In genomic region chr2:27926478-27927165, GRCm38 (mm10) we compare ENCODE assay signal across 9 mouse cellular contexts. TPM values are rescaled to one million over a fixed set of nuclear protein-coding genes. Genes with fewer than 3 reads are reported as not detected.
DNase-seq lines count a peak whose midpoint lies in the region; ATAC-seq and TF ChIP-seq lines count a peak whose summit lies in the region.
"Had no signal": no experiment of that assay in that cellular context is flagged by ENCODE, and none has a peak within 500 bp of the region (broad histone marks: within the 10 kb centered on the region; RNA-seq: fewer than 3 reads in every experiment).

No protein-coding gene starts in this region.

- peak; percentile 41 for DNase-seq in urinary bladder, postnatal 25 days (ENCODE audit: low spot score)
- DNase-seq in urinary bladder, postnatal 4 days (ENCODE audit: low spot score in 2 of 2): no peak
- DNase-seq in c-Kit-negative CD71-positive TER-119-positive erythroid progenitor cells, embryonic 14.5 days (ENCODE audit: low read depth, low spot score): peak; percentile 12
- DNase-seq in kidney, postnatal 0 days (ENCODE audit: low spot score): peak; percentile 62
- peak; percentile 47 for DNase-seq in liver, postnatal 0 days
- DNase-seq in right cerebral cortex, adult 2 months (ENCODE audit: low spot score in 2 of 2): peak; percentile 80 to 81
- no peak for DNase-seq in B cell, adult 2 months

- H3K27me3 ChIP-seq in forebrain, embryonic 16.5 days (replicated peaks; ENCODE audit: control insufficient read depth, insufficient read depth, low read length): no peaks in the 10 kb centered on the region
- no peaks in the 10 kb centered on the region for H3K27me3 ChIP-seq in kidney, postnatal 0 days (ENCODE audit: insufficient read depth, low read length)
- no peaks in the 10 kb centered on the region for H3K27me3 ChIP-seq in liver, postnatal 0 days (ENCODE audit: insufficient read depth, low read length)
- H3K27me3 ChIP-seq: neural tube, embryonic 12.5 days had no signal

- no peaks in the 10 kb centered on the region for H3K9me3 ChIP-seq in forebrain, embryonic 16.5 days (ENCODE audit: control insufficient read depth, low read length)
- H3K9me3 ChIP-seq in kidney, postnatal 0 days (replicated peaks; ENCODE audit: low read length): no peaks in the 10 kb centered on the region
- no peaks in the 10 kb centered on the region for H3K9me3 ChIP-seq in liver, postnatal 0 days (ENCODE audit: low read length)
- H3K9me3 ChIP-seq: neural tube, embryonic 12.5 days had no signal

- 57% methylated on average over 7 of the region's 7 CpGs for WGBS in forebrain, embryonic 16.5 days
- WGBS in kidney, postnatal 0 days: 41% methylated on average over 7 of the region's 7 CpGs
- WGBS in liver, postnatal 0 days (ENCODE audit: insufficient replicate concordance): 35% methylated on average over 7 of the region's 7 CpGs

- H3K4me1 ChIP-seq in forebrain, embryonic 16.5 days (replicated peaks; ENCODE audit: control insufficient read depth, insufficient read depth, low read length): no peaks in the 10 kb centered on the region; the same call in 1 of the 2 replicates
- H3K4me1 ChIP-seq in kidney, postnatal 0 days (replicated peaks; ENCODE audit: insufficient read depth, low read length): no peaks in the 10 kb centered on the region; the same call in 1 of the 2 replicates
- H3K4me1 ChIP-seq in liver, postnatal 0 days (ENCODE audit: insufficient read depth): no peaks in the 10 kb centered on the region
- H3K4me1 ChIP-seq: neural tube, embryonic 12.5 days had no signal

- peak; percentile 40 for ATAC-seq in forebrain, embryonic 16.5 days
- no peak for ATAC-seq in kidney, postnatal 0 days (replicated peaks; ENCODE audit: low FRiP score, low read depth)
- ATAC-seq in liver, postnatal 0 days: no peak

- peak; percentile 75 for TF ChIP-seq CTCF in kidney, postnatal 0 days (IDR thresholded peaks at IDR 0.05; ENCODE audit: low read depth)
- peak; percentile 74 for TF ChIP-seq CTCF in liver, postnatal 0 days (IDR thresholded peaks at IDR 0.05; ENCODE audit: low read depth)

- H3K4me3 ChIP-seq in forebrain, embryonic 16.5 days (replicated peaks; ENCODE audit: low read length): no peak overlapping the region
- H3K4me3 ChIP-seq in kidney, postnatal 0 days (replicated peaks; ENCODE audit: low read depth, low read length): no peak overlapping the region
- H3K4me3 ChIP-seq in liver, postnatal 0 days (ENCODE audit: low read depth, low read length): no peak overlapping the region
- H3K4me3 ChIP-seq: neural tube, embryonic 12.5 days had no signal

- no peaks in the 10 kb centered on the region for H3K36me3 ChIP-seq in forebrain, embryonic 16.5 days (ENCODE audit: control insufficient read depth, insufficient read depth)
- no peaks in the 10 kb centered on the region for H3K36me3 ChIP-seq in kidney, postnatal 0 days (ENCODE audit: insufficient read depth, low read length)
- no peaks in the 10 kb centered on the region for H3K36me3 ChIP-seq in liver, postnatal 0 days (replicated peaks; ENCODE audit: insufficient read depth, low read length)
- H3K36me3 ChIP-seq: neural tube, embryonic 12.5 days had no signal

- no peak overlapping the region for H3K9ac ChIP-seq in forebrain, embryonic 16.5 days (replicated peaks; ENCODE audit: low read depth, low read length)
- H3K9ac ChIP-seq in kidney, postnatal 0 days (ENCODE audit: low read depth, low read length): no peak overlapping the region
- H3K9ac ChIP-seq in liver, postnatal 0 days (replicated peaks): no peak overlapping the region
- H3K9ac ChIP-seq: neural tube, embryonic 12.5 days had no signal

- no peak for TF ChIP-seq EP300 in liver, postnatal 0 days (IDR thresholded peaks at IDR 0.05; ENCODE audit: low read depth)

- H3K4me2 ChIP-seq in forebrain, embryonic 16.5 days (ENCODE audit: low read length): no peak overlapping the region
- H3K4me2 ChIP-seq in kidney, postnatal 0 days (ENCODE audit: low read length): no peak overlapping the region
- no peak overlapping the region for H3K4me2 ChIP-seq in liver, postnatal 0 days (ENCODE audit: low read depth, low read length)
- H3K4me2 ChIP-seq: neural tube, embryonic 12.5 days had no signal

- H3K27ac ChIP-seq in forebrain, embryonic 16.5 days (ENCODE audit: low read length): no peak overlapping the region
- no peak overlapping the region for H3K27ac ChIP-seq in kidney, postnatal 0 days
- no peak overlapping the region for H3K27ac ChIP-seq in liver, postnatal 0 days (ENCODE audit: low read depth)
- H3K27ac ChIP-seq: neural tube, embryonic 12.5 days had no signal

RNA-seq across cellular contexts. Expression of gene Col5a1, which starts 40.4 kb away (rescaled TPM):
- 4.8 and 8.7 TPM in 2 replicates for polyA plus RNA-seq in forebrain, embryonic 16.5 days (2015; fragmentation: Nextera tagmentation; extraction: Ambion mirVana)
- polyA plus RNA-seq in kidney, postnatal 0 days (2015; fragmentation: Nextera tagmentation; extraction: Ambion mirVana): 33.2 and 36.5 TPM in 2 replicates
- polyA plus RNA-seq in liver, postnatal 0 days (2015; fragmentation: Nextera tagmentation; extraction: Ambion mirVana): 9.5 and 10.9 TPM in 2 replicates

Comparison
In these comparisons a context has a peak if more than half of its experiments do, and no peak if none do; other contexts are left out.
1. DNase-seq: peak in urinary bladder, postnatal 25 days (single experiment), c-Kit-negative CD71-positive TER-119-positive erythroid progenitor cells, embryonic 14.5 days (single experiment), kidney, postnatal 0 days (single experiment), liver, postnatal 0 days (single experiment) and right cerebral cortex, adult 2 months (2 of 2); none in urinary bladder, postnatal 4 days (0 of 2) and B cell, adult 2 months (0 of 2).